Mouse (Mus musculus): ENCODE measurements at regions not wholly inside any gene's neighbourhood (a gene's known extent, or its start where the extent isn't known, plus 50 kb on each side); places are given as distances from the start of the nearest gene placed in this dataset.

DNA sequence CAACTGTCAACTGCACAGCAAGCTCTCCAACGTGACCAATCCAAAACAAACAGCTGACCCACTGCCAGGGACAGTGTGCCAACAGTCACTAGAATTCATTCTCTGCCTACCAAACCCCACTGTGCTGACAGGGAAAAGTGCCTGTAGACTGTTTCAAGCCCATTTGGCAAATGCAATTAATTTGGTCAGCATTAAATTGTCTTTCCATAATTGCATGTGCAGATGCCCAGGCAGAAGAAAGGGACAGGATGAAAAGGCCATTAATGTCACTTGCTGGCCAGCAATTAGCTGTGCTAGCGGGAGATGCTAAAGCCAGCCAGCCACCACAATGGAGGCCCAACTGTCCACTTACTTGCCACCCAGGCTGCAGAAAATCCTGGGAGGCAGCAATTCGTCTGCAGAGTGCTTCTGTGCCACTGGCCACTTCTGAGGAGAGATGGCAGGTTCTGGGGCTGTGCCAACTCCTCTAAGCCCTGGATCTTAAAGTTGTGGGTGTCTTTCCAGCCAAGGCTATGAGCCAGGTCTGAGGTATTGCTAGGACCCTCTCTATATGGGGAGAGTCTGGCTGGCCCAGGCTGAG, 108.8 kb upstream of the Kdm8 start:
- 41% methylated on average over 3 of the region's 3 CpGs for WGBS
- no peak overlapping the region for H3K4me3 ChIP-seq (replicated peaks)
- no peak overlapping the region for H3K4me2 ChIP-seq (replicated peaks)
- no peaks in the 10 kb centered on the region for H3K9me3 ChIP-seq
- no peak overlapping the region for H3K27ac ChIP-seq
- H3K27me3 ChIP-seq, result no peaks in the 10 kb centered on the region
- peaks cover 7% of the 10 kb centered on the region for H3K4me1 ChIP-seq (replicated peaks)
- ATAC-seq, result peak; percentile 57; the same call in 1 of the 2 replicates
- no peaks in the 10 kb centered on the region for H3K36me3 ChIP-seq
- no peak overlapping the region for H3K9ac ChIP-seq (replicated peaks)

DNA sequence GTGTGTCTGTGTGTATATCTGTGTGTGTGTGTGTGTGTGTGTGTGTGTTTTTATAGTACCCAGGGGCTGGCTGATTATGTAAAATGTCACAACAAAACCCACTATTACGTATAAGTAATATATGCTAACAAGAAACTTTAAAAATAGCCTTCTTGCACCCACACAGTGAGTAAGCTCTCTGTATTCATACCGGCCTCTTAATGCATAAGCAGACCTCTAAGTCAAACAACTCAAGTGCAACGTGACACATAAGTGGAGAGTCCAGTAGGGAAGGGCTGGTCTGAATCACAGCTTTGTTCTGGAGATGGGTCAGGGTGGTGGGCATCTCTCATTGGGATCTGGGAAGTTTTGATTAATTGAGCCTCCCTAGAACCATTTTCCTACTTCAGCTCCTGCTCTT, 107.7 kb upstream of the Kdm8 start:
- Histone ChIP-seq H3K4me1 (replicated peaks) (peaks cover 10% of the 10 kb centered on the region), H3K9me3 (no peaks in the 10 kb centered on the region), H3K9ac (replicated peaks) (no peak overlapping the region), H3K27ac (no peak overlapping the region), H3K4me2 (replicated peaks) (no peak overlapping the region), H3K36me3 (no peaks in the 10 kb centered on the region), H3K4me3 (replicated peaks) (no peak overlapping the region), H3K27me3 (no peaks in the 10 kb centered on the region)
- ATAC-seq, result no peak
- WGBS, result 86% methylated on average over 3 of the region's 3 CpGs

DNA sequence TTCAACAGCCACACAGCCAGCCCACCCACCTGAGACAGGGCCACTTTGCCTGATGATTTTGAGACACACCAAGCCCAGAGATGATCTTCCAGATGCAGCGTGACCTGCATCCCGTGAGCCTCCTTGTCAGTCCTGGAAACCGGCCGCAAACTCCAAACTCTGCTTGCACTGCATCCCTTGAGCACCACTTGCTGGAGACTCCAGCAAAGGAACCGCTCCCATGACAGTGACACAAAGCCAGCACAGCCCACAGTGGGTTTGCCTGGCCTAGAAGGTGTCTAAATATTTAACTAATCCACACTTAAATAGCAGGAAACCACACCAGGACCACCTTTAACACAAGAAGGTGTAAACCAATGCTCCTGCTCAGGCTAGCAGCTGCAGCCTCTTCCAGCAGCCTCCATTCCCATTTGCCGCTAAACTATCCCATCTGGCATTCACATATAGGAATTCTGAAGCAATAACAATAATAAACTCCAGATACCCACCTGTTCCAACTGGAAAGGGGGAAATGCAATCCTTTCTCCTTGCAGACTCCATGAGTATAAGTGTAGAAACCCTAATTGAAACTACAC, 106.2 kb upstream of the Kdm8 start:
- H3K4me3 ChIP-seq (replicated peaks), result no peak overlapping the region
- peaks cover 10% of the 10 kb centered on the region for H3K4me1 ChIP-seq (replicated peaks)
- H3K9ac ChIP-seq (replicated peaks), result no peak overlapping the region
- 88% methylated on average over 6 of the region's 6 CpGs for WGBS
- H3K9me3 ChIP-seq, result no peaks in the 10 kb centered on the region
- no peaks in the 10 kb centered on the region for H3K27me3 ChIP-seq
- H3K4me2 ChIP-seq (replicated peaks), result no peak overlapping the region
- no peak for ATAC-seq
- H3K36me3 ChIP-seq, result no peaks in the 10 kb centered on the region
- H3K27ac ChIP-seq, result no peak overlapping the region

DNA sequence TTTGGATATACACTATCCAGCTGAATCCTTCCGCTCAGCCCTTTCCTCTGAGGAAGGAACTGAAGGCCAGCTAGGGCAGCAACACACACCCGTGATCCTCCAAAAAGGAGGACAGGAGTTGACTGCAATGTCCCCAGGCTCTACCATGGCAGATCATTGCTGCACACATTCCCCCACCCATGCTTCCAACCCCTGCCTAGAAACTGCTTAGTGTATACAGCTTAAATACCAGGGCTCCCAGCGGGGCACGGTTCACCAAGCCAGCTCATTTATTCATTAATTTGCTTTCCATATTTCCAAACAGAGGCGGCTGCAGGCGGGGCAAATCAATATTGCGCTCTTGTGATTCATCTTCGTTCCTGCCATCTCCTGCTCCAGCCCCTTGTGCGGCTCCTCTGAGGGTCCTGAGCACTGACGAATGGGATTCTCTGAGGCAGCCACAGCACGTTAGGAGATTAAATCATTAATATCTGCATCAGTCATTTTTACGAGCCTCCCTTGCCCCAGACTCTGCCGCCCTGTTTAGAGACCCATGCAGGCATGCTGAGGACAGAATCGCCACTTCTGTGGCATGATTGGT, 104.1 kb upstream of the Kdm8 start:
- H3K4me1 ChIP-seq (replicated peaks), result peaks cover 10% of the 10 kb centered on the region
- no peak overlapping the region for H3K4me3 ChIP-seq (replicated peaks)

DNA sequence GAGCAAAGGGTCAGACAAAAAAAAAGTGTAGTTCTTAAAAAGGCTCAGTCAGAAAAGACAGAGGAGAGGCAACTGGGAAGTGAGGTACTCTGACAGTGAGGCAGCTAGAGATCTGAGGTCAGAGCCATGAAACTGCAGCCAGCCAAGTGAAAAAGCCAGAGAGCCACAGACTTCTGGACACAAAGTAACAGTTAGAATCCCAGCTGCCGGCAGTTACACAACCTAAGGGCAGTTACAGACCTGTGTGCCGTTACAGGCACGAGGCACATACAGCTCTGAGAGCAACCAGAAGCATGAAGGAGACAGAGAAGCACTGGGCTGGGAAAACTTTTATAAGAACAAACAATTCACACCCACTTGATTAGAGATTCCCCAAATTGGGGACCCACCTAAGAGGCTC, 94.9 kb upstream of the Kdm8 start:
- WGBS, result 83% methylated on average over 3 of the region's 3 CpGs

More for the DNA sequence above, 104.1 kb upstream of the Kdm8 start:
- no peaks in the 10 kb centered on the region for H3K36me3 ChIP-seq
- H3K9ac ChIP-seq (replicated peaks), result no peak overlapping the region
- no peaks in the 10 kb centered on the region for H3K9me3 ChIP-seq
- peak; percentile 68; the same call in 1 of the 2 replicates for ATAC-seq
- H3K4me2 ChIP-seq (replicated peaks), result 0 out of 2 replicates have a peak overlapping the region, but pooled peaks have one; percentile 20
- peak overlapping the region; percentile 58 for H3K27ac ChIP-seq
- no peaks in the 10 kb centered on the region for H3K27me3 ChIP-seq
- 63% methylated on average over 14 of the region's 14 CpGs for WGBS

DNA sequence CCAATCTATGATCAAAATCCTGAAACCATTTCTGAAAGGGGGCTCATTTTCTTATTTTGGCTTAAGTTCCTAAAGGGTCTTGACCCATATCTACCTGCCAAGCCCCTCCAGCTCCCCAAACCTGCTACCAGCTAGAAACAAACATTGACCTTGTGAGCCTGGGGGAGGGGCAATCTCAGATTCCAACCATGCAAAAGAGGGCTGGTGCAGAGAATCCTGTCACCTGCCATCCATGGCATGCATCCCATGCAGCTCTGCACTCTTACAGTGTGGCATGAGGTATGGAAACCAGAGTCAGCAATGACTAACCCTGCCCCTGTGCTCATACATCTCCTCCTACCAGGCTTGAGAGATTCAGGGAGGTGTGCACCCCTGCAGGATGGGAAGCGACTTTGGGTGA, 90.3 kb upstream of the Kdm8 start:
- no peak overlapping the region for H3K4me2 ChIP-seq (replicated peaks)
- no peak overlapping the region for H3K27ac ChIP-seq
- H3K9me3 ChIP-seq, result no peaks in the 10 kb centered on the region
- H3K9ac ChIP-seq (replicated peaks), result no peak overlapping the region
- WGBS, result 79% methylated on average over 1 of the region's 1 CpGs
- peaks cover 6% of the 10 kb centered on the region; the same call in 1 of the 2 replicates for H3K4me1 ChIP-seq (replicated peaks)
- no peak for ATAC-seq
- H3K27me3 ChIP-seq, result no peaks in the 10 kb centered on the region
- H3K36me3 ChIP-seq, result no peaks in the 10 kb centered on the region
- no peak overlapping the region for H3K4me3 ChIP-seq (replicated peaks)

More for the DNA sequence above, 94.9 kb upstream of the Kdm8 start:
- no peak for ATAC-seq
- Histone ChIP-seq H3K27me3 (no peaks in the 10 kb centered on the region), H3K36me3 (no peaks in the 10 kb centered on the region), H3K4me3 (replicated peaks) (no peak overlapping the region), H3K9me3 (no peaks in the 10 kb centered on the region), H3K27ac (no peak overlapping the region), H3K4me1 (replicated peaks) (no peaks in the 10 kb centered on the region), H3K4me2 (replicated peaks) (no peak overlapping the region), H3K9ac (replicated peaks) (no peak overlapping the region)

DNA sequence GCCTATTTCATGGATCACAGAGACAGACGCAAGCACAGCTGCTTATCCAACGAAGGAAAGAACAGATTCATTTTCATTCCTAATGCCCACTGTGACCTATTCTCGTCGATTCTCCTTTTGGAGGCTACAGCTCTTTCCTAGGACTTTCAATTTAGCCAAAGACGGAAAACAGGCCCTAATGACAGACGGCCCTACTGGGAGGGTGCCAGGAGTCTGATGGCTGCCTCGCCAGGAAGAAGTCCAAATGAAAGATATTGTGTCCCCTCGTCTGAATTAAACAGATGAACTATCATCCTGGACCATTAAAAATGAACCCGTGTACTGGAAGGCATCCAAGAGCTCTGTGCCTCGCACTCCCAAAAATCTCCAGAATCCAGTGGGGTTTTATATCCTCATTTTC, 89.5 kb upstream of the Kdm8 start:
- no peak overlapping the region for H3K4me2 ChIP-seq (replicated peaks)

DNA sequence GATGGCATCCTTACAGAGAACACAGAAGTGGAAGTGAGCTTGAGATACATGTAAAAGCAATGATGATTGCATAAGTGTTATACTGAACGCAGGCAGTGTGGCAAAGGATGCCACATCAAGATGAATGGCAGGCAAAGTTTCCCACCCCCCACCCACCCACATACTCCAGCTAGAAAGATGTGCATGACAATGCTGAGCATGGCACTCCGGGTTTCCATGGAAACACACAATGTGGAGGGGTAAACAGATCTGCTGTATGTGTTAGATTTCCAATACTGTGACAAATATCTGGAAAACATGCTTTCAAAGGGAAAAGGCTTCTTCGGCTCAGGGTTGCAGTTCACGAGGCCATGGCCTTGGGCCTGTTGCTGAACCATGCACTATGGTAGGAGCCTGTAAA, 86.5 kb upstream of the Kdm8 start:
- no peaks in the 10 kb centered on the region for H3K27me3 ChIP-seq
- H3K4me3 ChIP-seq (replicated peaks), result no peak overlapping the region
- peaks cover 6% of the 10 kb centered on the region; the same call in 1 of the 2 replicates for H3K4me1 ChIP-seq (replicated peaks)
- no peak for ATAC-seq
- H3K4me2 ChIP-seq (replicated peaks), result no peak overlapping the region
- no peaks in the 10 kb centered on the region for H3K9me3 ChIP-seq
- no peak overlapping the region for H3K27ac ChIP-seq
- 58% methylated on average over 4 of the region's 4 CpGs for WGBS
- no peaks in the 10 kb centered on the region for H3K36me3 ChIP-seq
- H3K9ac ChIP-seq (replicated peaks), result no peak overlapping the region

More for the DNA sequence above, 89.5 kb upstream of the Kdm8 start:
- Histone ChIP-seq H3K4me1 (replicated peaks) (peaks cover 6% of the 10 kb centered on the region; the same call in 1 of the 2 replicates), H3K36me3 (no peaks in the 10 kb centered on the region), H3K27ac (no peak overlapping the region), H3K4me3 (replicated peaks) (no peak overlapping the region), H3K9ac (replicated peaks) (no peak overlapping the region), H3K27me3 (no peaks in the 10 kb centered on the region), H3K9me3 (no peaks in the 10 kb centered on the region)
- 78% methylated on average over 10 of the region's 10 CpGs for WGBS
- ATAC-seq, result no peak

DNA sequence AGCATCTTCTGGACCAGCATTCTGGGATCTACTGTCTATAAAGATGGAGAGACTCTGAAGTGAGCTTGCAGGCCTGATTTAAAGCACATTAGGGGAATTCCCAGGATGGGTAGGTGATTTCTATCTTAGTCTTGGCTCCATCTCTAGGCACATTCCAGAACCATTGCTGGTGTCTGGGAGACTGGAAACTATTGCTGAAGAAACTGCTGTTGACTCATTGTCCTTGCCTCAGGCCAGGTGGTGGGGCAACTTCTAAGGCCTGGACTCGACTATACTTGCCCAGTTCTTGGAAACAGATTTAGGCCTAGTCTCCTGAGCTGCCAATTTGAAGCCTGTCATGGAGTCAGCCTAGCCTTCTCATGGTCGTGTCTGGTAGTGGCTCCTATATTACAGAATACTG, 61.5 kb upstream of the Kdm8 start:
- H3K9ac ChIP-seq (replicated peaks), result no peak overlapping the region
- no peaks in the 10 kb centered on the region for H3K9me3 ChIP-seq
- ATAC-seq, result no peak
- no peak overlapping the region for H3K4me3 ChIP-seq (replicated peaks)
- no peak overlapping the region for H3K4me2 ChIP-seq (replicated peaks)
- H3K4me1 ChIP-seq (replicated peaks), result no peaks in the 10 kb centered on the region
- WGBS, result 65% methylated on average over 2 of the region's 2 CpGs
- H3K27ac ChIP-seq, result no peak overlapping the region
- H3K27me3 ChIP-seq, result no peaks in the 10 kb centered on the region
- H3K36me3 ChIP-seq, result no peaks in the 10 kb centered on the region

DNA sequence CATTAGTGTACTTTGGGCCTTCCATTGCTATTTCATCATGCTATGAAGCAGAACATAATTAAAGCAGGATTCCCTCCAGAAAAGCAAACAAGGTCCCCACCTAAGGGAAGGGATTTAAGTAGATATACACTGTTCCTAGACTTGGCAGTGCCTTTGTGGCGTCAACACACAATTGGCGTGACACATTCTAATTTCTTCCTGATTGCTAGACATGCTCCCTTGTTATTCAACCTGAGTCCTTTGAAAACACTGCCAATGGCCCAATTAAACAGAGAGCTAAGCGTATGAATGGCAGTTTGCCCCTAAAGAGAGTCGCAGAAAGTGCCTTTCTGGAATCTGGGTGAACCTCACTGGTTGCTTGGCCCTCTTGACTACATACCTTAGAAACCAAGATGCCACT, 60.3 kb upstream of the Kdm8 start:
- Histone ChIP-seq H3K4me1 (replicated peaks) (no peaks in the 10 kb centered on the region), H3K4me3 (replicated peaks) (no peak overlapping the region), H3K27ac (no peak overlapping the region), H3K9me3 (no peaks in the 10 kb centered on the region), H3K36me3 (no peaks in the 10 kb centered on the region), H3K9ac (replicated peaks) (no peak overlapping the region), H3K27me3 (no peaks in the 10 kb centered on the region), H3K4me2 (replicated peaks) (no peak overlapping the region)
- ATAC-seq, result no peak
- WGBS, result 84% methylated on average over 4 of the region's 4 CpGs

DNA sequence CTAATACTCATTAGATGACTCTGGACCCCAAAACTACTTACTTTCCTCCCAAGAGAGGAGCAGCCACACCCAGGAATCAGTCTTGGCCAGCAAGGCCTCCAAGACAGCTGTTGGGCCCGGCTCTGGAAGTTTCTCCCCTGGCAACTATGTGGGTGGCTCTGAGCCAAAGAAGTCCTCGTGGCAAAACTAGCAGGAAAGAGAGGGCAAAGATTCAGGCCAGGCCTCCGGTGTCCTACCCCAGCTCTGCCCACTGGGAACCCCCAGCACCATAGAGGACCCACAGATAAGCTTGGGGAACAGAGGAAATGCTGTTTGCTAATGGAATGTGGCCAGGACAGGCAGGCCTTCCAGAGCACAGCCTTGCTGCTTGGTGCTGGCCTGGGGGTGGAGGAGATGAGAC, 51.9 kb upstream of the Kdm8 start:
- peak overlapping the region; percentile 64 for H3K4me2 ChIP-seq (replicated peaks)
- peaks cover 15% of the 10 kb centered on the region; the same call in 1 of the 2 replicates for H3K27me3 ChIP-seq
- H3K4me3 ChIP-seq (replicated peaks), result no peak overlapping the region
- ATAC-seq, result no peak
- no peaks in the 10 kb centered on the region for H3K9me3 ChIP-seq
- no peaks in the 10 kb centered on the region for H3K36me3 ChIP-seq
- no peak overlapping the region for H3K27ac ChIP-seq
- peaks cover 7% of the 10 kb centered on the region for H3K4me1 ChIP-seq (replicated peaks)
- no peak overlapping the region for H3K9ac ChIP-seq (replicated peaks)
- 67% methylated on average over 3 of the region's 3 CpGs for WGBS

DNA sequence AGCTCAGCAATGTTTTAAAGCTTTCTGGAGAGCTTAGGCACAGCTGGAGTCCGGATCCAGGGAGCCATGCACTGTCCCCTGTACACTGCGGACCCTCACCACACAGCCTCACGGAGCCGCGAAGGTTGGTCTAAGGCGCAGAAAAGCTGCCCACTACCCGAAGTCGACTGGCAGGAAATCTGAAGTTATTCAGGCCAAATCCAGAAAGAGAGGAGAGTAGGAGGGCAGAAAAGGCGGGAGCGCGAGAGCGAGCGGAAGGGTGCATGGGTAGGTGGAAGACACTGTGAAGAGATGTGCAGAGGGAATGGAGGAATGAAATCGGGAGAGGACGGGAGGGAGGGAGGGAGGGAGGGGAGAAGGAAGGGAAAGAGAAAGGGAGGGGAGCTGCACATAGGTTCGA, 51.2 kb upstream of the Kdm8 start:
- peak overlapping the region; percentile 38 for H3K4me3 ChIP-seq (replicated peaks)
- no peaks in the 10 kb centered on the region for H3K9me3 ChIP-seq
- peak; percentile 80 for ATAC-seq
- peak overlapping the region; percentile 81 for H3K27ac ChIP-seq
- peak overlapping the region; percentile 64 for H3K4me2 ChIP-seq (replicated peaks)
- peaks cover 7% of the 10 kb centered on the region for H3K4me1 ChIP-seq (replicated peaks)
- peak overlapping the region; percentile 53 for H3K9ac ChIP-seq (replicated peaks)
- peaks cover 15% of the 10 kb centered on the region; the same call in 1 of the 2 replicates for H3K27me3 ChIP-seq
- WGBS, result 0% methylated on average over 15 of the region's 16 CpGs
- no peaks in the 10 kb centered on the region for H3K36me3 ChIP-seq

All from midbrain, embryonic 13.5 days (tissue).